Mouse (Mus musculus) intestine, postnatal 0 days (tissue): ENCODE measurements around the gene C1galt1c1. TPM values are rescaled to one million over a fixed set of nuclear protein-coding genes. Genes with fewer than 3 reads are reported as not detected.

Experiments
- ATAC-seq: fragments of 200-750 bp; cut with Nextera tagmentation; 2 replicates; pipeline ENCODE4 v1.8.0; 2017; ENCODE audit warnings: mild to moderate bottlenecking, moderate TSS enrichment, moderate library complexity
- H3K27ac ChIP-seq: fragments of 300-500 bp; sonication (generic); 2 replicates; pipeline ENCODE4 v1.5.1; 2014; ENCODE audit warnings: mild to moderate bottlenecking, low read depth, low read length, moderate library complexity
- H3K27me3 ChIP-seq: fragments of 300-500 bp; sonication (generic); replicated peaks from 2 replicates; pipeline ENCODE4 v1.6.1; 2014; ENCODE audit warnings: low read length, mixed read lengths; ENCODE audit not compliant: control insufficient read depth, insufficient read depth
- H3K36me3 ChIP-seq: fragments of 300-500 bp; sonication (generic); 2 replicates; pipeline ENCODE4 v1.6.1; 2014; ENCODE audit warnings: mild to moderate bottlenecking, moderate library complexity; ENCODE audit not compliant: control insufficient read depth, insufficient read depth
- H3K4me1 ChIP-seq: fragments of 300-500 bp; sonication (generic); replicated peaks from 2 replicates; pipeline ENCODE4 v1.6.1; 2014; ENCODE audit warnings: antibody characterized with exemption, low read length, mixed read lengths; ENCODE audit not compliant: control insufficient read depth, insufficient read depth
- H3K4me2 ChIP-seq: fragments of 300-500 bp; sonication (generic); replicated peaks from 2 replicates; pipeline ENCODE4 v1.6.1; 2014; ENCODE audit warnings: low read depth, mild to moderate bottlenecking, moderate library complexity
- H3K4me3 ChIP-seq: fragments of 300-500 bp; sonication (generic); 2 replicates; pipeline ENCODE4 v1.5.1; 2014; ENCODE audit warnings: low read depth, low read length
- H3K9ac ChIP-seq: fragments of 300-500 bp; sonication (generic); 2 replicates; pipeline ENCODE4 v1.6.1; 2014; ENCODE audit warnings: mild to moderate bottlenecking, low read depth, low read length
- H3K9me3 ChIP-seq: fragments of 300-500 bp; sonication (generic); 2 replicates; pipeline ENCODE4 v1.6.1; 2016; ENCODE audit warnings: mixed run types; ENCODE audit not compliant: control insufficient read depth
- CTCF ChIP-seq: sonication (generic); IDR thresholded peaks from 2 replicates; pipeline ENCODE4 v1.5.1; 2016; ENCODE audit warnings: low read depth, mild to moderate bottlenecking, control low read depth, antibody characterized with exemption, moderate library complexity
- WGBS: fragments of 180-500 bp; shearing (Covaris S2); extraction: QIAGEN DNeasy Blood & Tissue Kit; methylation state at CpG from one replicate; pipeline ENCODE4 v1.1.7; 2014; 5-methylcytosine and 5-hydroxymethylcytosine counted together
- polyA plus RNA-seq: library from polyadenylated mRNA; unstranded; fragments of >200 nt; fragmentation: Nextera tagmentation; extraction: Ambion mirVana; gene quantifications from 2 replicates; pipeline ENCODE4 v1.2.1, GENCODE M21; 2015

C1galt1c1 gene
- polyA plus RNA-seq, result 61.8 and 68.9 TPM in 2 replicates

DNA sequence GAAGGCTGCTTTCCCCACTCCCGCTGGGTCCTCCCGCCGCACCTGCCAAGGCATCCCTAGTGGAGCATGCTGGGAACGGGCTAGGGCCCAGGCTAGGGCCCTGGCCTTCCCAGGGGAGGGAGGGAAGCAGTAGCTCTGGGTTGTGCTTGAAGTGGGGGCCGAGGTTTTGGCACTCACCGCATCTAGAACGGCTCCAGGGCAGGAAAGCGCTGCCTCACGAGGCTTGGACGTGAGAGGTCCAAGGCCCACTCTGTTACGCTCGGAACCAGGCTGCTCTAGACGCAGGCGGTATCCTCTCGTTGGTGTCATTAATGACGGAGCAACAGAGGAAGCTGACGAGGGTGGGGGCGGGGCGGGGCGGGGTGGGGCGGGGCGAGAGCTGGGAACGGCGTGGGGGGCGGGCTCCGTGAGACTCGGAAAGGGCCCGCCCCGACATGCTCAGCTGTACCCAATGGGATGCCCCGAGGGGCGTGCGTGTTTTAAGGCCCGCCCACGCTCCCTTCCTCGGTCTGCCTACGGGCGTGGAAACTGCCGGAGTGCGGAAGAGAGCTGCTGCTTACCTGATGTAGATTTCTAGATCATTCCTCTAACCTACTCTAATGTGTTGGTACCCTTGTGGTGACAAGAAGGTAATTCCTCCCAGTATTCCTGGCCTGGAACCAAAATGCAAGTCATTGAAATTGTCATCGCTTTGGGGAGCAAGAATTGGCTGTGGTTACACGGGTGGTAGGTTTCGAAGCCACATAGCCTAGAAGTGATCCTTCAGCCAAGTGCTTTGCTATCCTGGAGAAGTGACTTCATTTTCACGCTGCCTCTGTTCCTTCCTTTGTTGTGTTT lies at the start of gene C1galt1c1:
TSS of gene C1galt1c1 (minus strand) at position 287 of the 837 bp plus-strand sequence.
- 25% methylated on average over 31 of the region's 43 CpGs for WGBS

DNA sequence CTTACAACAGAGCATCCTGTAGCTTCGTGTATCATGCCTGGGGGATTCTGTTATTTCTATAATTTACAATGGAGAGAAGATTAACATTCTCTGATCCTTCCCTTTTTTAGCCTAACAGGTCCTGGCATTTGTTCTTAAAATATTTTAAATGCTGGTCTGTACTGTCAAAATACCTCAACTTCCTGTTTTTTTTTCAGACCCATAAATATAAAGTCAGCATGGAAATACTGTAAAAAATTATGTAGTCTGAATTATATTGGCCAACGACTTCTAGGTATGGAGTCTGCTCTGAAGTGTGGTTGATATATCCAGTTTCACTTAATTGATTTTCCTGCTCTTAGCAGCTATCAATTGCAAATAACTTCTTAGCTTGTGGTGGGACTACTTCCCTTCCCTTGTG lies 47.1 kb upstream of the C1galt1c1 start:
- Histone ChIP-seq H3K4me3 (no peak overlapping the region), H3K9ac (no peak overlapping the region), H3K9me3 (no peaks in the 10 kb centered on the region), H3K36me3 (no peaks in the 10 kb centered on the region), H3K4me2 (no peak overlapping the region), H3K4me1 (no peaks in the 10 kb centered on the region), H3K27me3 (no peaks in the 10 kb centered on the region), H3K27ac (no peak overlapping the region)
- no peak for TF ChIP-seq CTCF
- WGBS, result 56% methylated on average over 2 of the region's 2 CpGs
- ATAC-seq, result no peak

More for the DNA sequence above, at the start of gene C1galt1c1:
- H3K36me3 ChIP-seq, result no peaks in the 10 kb centered on the region
- H3K4me1 ChIP-seq, result no peaks in the 10 kb centered on the region
- H3K4me3 ChIP-seq, result peak within 1 kb of the TSS; percentile 48
- peak within 1 kb of the TSS; percentile 55 for H3K9ac ChIP-seq
- H3K9me3 ChIP-seq, result no peaks in the 10 kb centered on the region
- H3K4me2 ChIP-seq, result peak within 1 kb of the TSS; percentile 60
- no peaks in the 10 kb centered on the region for H3K27me3 ChIP-seq
- TF ChIP-seq CTCF, result peak; percentile 23
- ATAC-seq, result peak; percentile 99
- peak within 1 kb of the TSS; percentile 81 for H3K27ac ChIP-seq

DNA sequence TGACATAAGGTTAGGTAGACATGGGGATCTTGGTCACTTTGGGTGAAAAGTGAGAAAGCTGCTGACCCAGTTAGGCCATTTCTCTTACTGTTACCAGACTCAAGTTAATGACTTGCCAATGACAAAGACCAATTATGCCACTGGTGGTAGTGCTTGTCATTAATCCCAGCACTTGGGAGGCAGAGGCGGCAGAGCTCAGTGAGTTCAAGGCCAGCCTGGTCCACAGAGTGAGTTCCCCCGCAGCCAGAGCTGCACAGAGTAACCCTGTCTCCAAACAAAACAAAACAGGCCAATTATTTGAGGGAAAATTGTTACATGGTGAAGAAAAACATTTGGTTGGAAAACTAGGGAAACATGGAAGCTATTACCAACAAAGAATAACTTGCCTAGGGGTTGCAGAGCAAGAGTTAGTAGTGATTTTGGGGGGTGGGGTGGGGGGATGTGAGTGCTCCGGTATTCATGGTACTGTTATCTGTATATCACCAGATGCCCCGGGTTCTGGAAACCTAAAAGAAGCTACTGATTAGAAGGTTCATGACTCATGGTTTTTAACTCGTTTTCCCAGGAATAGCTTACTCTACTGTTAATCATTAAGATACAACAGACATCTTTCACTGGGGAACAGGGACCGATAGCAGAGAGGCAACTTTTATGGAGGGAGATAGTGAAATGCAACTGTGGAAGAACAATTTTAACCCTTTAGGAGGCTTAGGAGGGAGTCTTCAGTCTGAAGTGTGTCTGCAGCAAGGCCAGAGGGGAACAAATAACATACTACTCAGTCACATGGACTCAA lies 34.4 kb upstream of the C1galt1c1 start:
- no peak for TF ChIP-seq CTCF
- no peaks in the 10 kb centered on the region for H3K36me3 ChIP-seq
- 0 out of 2 replicates have a peak, but pooled peaks have one; percentile 16 for ATAC-seq
- no peak overlapping the region for H3K9ac ChIP-seq
- H3K4me1 ChIP-seq, result no peaks in the 10 kb centered on the region
- 38% methylated on average over 6 of the region's 6 CpGs for WGBS
- H3K9me3 ChIP-seq, result no peaks in the 10 kb centered on the region
- no peak overlapping the region for H3K4me3 ChIP-seq
- H3K27ac ChIP-seq, result no peak overlapping the region
- no peaks in the 10 kb centered on the region for H3K27me3 ChIP-seq
- no peak overlapping the region for H3K4me2 ChIP-seq

DNA sequence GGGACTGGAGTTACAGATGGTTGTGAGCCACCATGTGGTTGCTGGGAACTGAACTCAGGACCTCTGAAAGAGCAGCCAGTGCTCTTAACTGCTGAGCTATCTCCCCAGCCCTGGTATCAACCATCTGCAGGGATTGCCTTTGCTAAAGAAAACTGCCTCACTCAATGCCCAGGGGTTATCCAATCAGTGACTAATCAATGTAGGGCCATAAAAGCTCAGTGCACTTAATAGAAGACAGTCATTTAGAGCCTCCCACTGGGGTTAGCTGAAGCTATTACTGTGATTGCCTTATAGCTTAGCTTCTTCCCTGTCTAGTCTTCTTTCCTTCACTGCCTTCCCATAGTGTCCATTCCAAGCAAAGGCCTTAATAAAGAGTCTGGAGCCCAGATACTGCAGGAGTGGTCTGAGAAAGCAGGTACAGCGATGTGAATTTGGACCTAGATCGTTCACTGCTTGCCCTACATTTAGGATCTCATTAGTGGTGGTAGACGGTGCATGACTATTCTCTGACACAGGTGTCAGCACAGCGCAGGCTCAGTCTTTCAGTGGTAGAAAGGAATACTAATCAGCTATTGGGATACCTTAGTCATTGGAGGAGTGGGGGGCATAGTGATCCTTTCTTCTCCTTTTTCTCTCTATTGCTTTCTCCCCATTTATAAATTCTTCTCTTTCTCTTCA lies 21.5 kb upstream of the C1galt1c1 start:
- Histone ChIP-seq H3K4me2 (no peak overlapping the region), H3K27ac (no peak overlapping the region), H3K36me3 (no peaks in the 10 kb centered on the region), H3K9me3 (no peaks in the 10 kb centered on the region), H3K27me3 (no peaks in the 10 kb centered on the region), H3K4me3 (no peak overlapping the region), H3K4me1 (no peaks in the 10 kb centered on the region), H3K9ac (no peak overlapping the region)
- ATAC-seq, result no peak
- TF ChIP-seq CTCF, result no peak
- WGBS, result 75% methylated on average over 4 of the region's 4 CpGs

GRCm38 (mm10) chrX:38654681-38655080 lies 19.8 kb upstream of the C1galt1c1 start:
- 80% methylated on average over 5 of the region's 5 CpGs for WGBS
- no peaks in the 10 kb centered on the region for H3K9me3 ChIP-seq
- no peak overlapping the region for H3K4me2 ChIP-seq
- H3K27ac ChIP-seq, result no peak overlapping the region
- no peaks in the 10 kb centered on the region for H3K4me1 ChIP-seq
- peak; percentile 51 for TF ChIP-seq CTCF
- H3K4me3 ChIP-seq, result no peak overlapping the region
- H3K9ac ChIP-seq, result no peak overlapping the region
- no peak for ATAC-seq
- H3K36me3 ChIP-seq, result no peaks in the 10 kb centered on the region
- H3K27me3 ChIP-seq, result no peaks in the 10 kb centered on the region

DNA sequence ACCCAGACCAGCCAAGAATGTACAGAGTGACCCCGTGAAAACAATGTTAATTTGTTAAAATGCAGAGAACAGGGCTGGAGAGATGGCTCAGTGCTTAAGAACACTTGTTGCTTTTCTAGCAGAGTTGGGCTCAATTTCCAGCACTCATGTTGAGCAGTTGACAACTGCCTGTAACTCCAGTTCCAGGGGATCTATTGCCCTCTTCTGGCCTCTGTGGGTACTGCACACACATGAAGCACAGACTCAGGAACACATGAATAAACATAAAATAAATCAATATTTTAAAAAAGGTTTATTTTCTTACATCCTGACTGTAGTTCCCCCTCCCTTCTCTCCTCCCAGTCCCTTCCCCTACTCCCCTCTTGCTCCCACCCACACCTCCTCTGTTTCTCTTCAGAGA lies 18.3 kb upstream of the C1galt1c1 start:
- no peaks in the 10 kb centered on the region for H3K4me1 ChIP-seq
- H3K4me3 ChIP-seq, result no peak overlapping the region
- H3K9ac ChIP-seq, result no peak overlapping the region
- 64% methylated on average over 1 of the region's 1 CpGs for WGBS
- no peak for ATAC-seq
- H3K27ac ChIP-seq, result no peak overlapping the region
- H3K36me3 ChIP-seq, result no peaks in the 10 kb centered on the region
- TF ChIP-seq CTCF, result peak; percentile 27; the same call in 1 of the 2 replicates
- no peak overlapping the region for H3K4me2 ChIP-seq
- H3K9me3 ChIP-seq, result no peaks in the 10 kb centered on the region
- H3K27me3 ChIP-seq, result no peaks in the 10 kb centered on the region
